Mouse (Mus musculus): ENCODE measurements around the gene Rnf208.

DNA sequence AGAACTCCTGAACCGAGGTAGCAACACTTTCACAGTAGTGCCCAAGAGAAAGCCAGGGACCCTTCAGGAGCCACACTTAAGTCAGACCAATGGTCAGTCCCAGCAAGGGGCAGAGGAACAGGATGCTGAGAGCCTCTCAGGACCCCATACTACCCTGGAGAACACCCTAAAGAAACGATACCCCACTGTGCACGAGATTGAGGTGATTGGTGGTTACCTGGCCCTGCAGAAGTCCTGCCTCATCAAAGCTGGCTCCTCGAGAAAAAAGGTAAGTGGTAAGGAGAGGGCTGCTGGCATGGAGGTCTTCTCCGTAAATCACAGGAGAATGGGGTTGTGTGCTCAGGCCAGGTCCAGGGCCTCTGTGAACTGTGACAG lies 22.2 kb downstream of the Rnf208 start:
- TF ChIP-seq POLR2A (IDR thresholded peaks at IDR 0.05; ENCODE audit: control insufficient read depth, low read depth, low read length) (no peak), CTCF (IDR thresholded peaks at IDR 0.05; ENCODE audit: control insufficient read depth, insufficient read depth, insufficient replicate concordance, low read depth, low read length) (no peak)

All from testis, adult 2 months (tissue).